Mouse (Mus musculus) adrenal gland, postnatal 25 days (tissue): Measurements from ENCODE around the gene Sema3e. TPM values are rescaled to one million over a fixed set of nuclear protein-coding genes. Genes with fewer than 3 reads are reported as not detected.
A peak's percentile ranks its signal among the peaks of the same experiment; 100 is the strongest.

ENCODE experiments used
- DNase-seq: peaks from one replicate; pipeline ENCODE4 v3.0.0; 2021; ENCODE audit warnings: mixed read lengths
- total RNA-seq: library from RNA; stranded (reverse); gene quantifications from 2 replicates; pipeline ENCODE4 v1.2.3, GENCODE M21; 2021

Gene Sema3e
- total RNA-seq, 1 experiment from 2014 or later, result 0.21 TPM

- DNase-seq, result no peak
These were observed 181.7 kb downstream of the Sema3e start for GRCm38 (mm10) chr5:14206794-14207193.

DNA sequence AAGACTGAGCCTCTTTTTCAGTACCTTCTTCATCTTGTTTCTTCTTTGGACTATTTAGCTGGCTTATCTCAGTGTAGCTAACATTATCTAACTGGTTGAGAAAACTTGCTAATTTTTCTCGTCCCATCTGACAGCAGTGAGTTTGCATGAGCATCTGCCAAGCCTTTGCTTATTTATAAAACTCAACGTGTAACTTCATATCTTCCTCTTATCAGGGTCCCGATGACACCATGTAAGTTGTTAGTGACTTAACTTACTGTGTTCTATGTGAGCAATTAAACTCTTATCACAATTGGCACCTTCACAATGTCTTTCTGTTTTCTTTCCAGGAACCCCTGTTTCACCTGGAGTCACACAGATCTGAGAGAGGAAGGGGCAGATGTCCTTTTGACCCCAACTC is 184.9 kb downstream of the Sema3e start:
- DNase-seq, result no peak

GRCm38 (mm10) chr5:14216211-14216610 is 191.1 kb downstream of the Sema3e start:
- no peak for DNase-seq

GRCm38 (mm10) chr5:14218677-14219076 is 193.6 kb downstream of the Sema3e start:
- no peak for DNase-seq

GRCm38 (mm10) chr5:14224509-14224908 is 199.4 kb downstream of the Sema3e start:
- DNase-seq, result no peak

DNA sequence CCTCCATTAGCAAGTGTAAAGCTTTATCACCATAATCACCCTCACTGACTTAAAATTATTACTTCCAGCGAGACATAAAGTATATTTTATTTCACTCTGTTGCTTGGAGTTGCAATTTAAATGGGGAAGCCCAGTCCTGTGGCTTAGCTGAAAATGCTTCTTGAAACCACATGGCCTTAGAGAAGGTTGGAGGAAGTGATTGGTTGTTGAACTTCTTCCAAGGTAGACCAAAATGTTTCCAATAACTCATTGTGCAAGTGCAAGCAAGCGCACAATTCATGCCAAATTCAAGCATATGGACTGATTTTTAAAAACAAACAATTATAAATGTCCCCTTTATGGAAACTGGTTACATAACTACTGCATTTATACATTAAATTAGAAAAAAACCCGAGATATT is 206.0 kb downstream of the Sema3e start:
- no peak for DNase-seq

GRCm38 (mm10) chr5:14252583-14252982 is 227.5 kb downstream of the Sema3e start:
- peak; percentile 22 for DNase-seq

DNA sequence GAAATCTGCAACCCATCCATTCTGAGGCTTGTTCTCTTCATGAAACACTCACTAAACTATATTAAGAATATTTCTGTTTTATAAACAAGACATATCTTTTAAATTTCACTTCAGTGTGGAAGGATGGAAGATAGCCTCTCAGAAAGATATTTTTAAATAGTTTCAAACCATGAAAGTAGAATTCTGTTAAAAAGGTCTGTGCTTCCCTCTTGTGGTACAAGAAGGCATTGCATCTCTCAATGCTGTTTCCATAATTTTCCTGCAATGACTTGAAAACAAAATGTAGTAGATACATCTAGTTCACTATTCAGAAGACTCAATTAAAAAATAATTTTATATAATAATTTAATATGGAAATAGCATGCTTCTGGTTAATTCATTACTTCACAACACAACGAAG is 228.3 kb downstream of the Sema3e start:
- DNase-seq, result no peak

GRCm38 (mm10) chr5:14260156-14260555 is 235.1 kb downstream of the Sema3e start:
- no peak for DNase-seq

GRCm38 (mm10) chr5:14267400-14267799 is 242.3 kb downstream of the Sema3e start:
- no peak for DNase-seq

Other genes with a start within 250 kb of the Sema3e start
- gene Speer3, start 233.7 kb upstream of the Sema3e start, total RNA-seq, result not detected in 2 replicates